Mouse (Mus musculus): ENCODE results near the gene Tmem242. TPM values are rescaled to one million over a fixed set of nuclear protein-coding genes. Genes with fewer than 3 reads are reported as not detected.

The Tmem242 gene
- total RNA-seq, 2 experiments from 2014 or later = 129 to 137 TPM

DNA sequence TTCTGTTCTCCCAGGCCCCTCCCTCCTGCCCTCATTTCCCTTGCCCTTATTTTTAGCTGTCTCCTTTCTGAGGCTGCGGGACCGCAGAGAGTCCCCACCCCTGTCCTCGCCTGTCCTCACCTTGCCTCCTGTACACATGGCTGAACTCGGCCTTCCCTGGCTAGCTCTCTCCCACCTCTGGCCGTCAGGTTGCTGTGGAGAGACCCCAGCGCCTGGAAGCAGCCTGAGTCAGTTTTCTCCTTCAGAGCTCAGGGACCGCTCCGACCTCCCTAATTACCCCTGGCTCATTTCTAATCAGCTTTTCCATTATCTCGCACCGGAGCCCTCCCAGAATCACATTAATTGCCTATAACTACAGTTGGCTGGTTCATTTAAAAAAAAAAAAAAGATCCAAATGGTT is 49.4 kb downstream of the Tmem242 start:
- no peak for DNase-seq
- intact Hi-C loops (cut with DNase I) = no loop called here

DNA sequence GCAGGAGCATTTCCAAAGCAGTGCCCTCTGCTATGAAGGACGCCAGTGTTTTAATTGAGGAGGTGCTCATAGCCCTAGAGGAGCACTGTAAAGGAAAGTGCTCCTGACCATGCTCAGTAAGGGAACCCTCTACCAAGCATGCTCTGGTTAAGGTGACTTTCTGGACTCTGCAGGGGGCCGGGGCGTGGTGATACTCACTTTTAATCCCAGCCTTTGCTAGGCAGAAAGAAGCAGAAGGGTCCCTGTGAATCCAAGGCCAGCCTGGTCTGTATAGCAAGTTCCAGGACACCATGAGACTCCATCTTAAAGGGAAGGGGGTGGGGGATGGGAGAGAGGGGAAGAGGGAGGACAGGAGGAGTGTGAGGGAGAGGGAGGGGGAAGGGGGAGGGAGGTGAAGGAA is 51.7 kb downstream of the Tmem242 start:
- no peak for DNase-seq
- intact Hi-C loops (cut with DNase I) = no loop called here

DNA sequence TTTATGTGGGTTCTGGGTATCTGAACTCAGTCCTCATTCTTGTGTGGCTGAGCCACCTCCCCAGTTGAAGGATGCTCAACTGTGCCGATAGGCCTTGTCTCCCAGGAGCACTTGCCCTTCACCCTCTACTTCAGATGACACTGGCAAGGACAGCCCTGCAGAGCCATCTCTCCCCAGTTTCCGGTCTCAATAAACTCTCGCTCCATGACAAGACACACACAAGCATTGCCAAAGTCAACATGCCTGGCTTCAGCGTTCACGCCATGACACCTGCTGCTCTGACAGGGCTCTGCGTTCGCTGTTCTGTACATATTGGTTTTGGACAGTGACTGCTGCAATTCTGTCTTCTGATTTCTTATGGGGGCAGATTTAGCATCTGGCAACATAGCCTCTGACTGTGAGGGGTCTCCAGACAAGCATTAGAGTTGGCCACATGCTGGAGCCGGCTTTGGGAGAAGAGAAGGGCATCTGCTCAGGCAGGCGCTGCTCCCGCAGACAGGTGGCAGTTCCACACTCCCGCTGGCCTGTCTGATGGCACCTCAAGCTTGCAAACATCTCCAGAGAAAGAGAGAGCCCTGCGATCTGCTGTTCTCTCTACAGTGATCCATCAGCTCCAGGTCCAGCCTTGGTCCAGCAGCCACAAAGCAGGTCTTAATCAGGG is 53.0 kb downstream of the Tmem242 start:
- intact Hi-C loops (cut with DNase I) = no loop called here
- DNase-seq = no peak

DNA sequence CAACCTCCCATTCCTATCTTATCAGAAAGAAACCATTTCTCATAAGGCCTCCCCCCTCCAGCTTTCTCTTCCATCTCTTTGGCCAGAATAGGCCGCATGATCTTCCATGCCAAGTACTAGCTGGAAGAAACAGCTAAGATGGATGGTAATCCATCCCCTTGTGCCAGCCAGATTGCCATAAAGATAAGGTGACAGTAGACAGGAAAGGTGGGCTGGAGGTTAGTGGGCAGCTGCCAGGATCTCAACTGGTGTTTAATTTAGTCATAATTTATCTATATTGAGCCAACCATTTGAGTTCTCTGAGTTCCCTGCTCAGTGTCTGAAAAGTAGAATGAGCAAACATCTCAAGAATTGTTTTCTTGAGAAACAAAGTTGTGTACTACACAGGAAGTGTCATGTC is 54.4 kb downstream of the Tmem242 start:
- DNase-seq = no peak
- intact Hi-C loops (cut with DNase I) = no loop called here

DNA sequence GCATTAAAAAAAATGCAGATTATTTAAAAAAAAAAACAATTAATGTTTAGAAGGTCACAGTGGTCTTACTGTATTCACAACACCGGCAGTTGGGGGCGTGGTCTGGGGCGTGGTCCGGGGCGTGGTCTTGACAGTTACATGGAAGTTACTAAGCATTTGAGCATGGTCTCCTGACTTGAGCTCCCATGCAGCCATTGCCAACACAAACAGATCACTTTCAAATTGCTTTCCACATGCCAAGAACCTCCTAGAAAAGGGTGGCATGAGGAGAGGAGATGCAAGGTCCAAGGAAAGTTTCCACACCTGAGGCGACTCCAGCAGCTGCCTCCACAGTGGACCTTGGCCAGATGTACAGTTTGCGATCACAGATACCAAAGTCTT is 62.1 kb downstream of the Tmem242 start:
- DNase-seq = peak in 1 of 2 experiments; percentile 18
- intact Hi-C loops (cut with DNase I) = no loop called here

DNA sequence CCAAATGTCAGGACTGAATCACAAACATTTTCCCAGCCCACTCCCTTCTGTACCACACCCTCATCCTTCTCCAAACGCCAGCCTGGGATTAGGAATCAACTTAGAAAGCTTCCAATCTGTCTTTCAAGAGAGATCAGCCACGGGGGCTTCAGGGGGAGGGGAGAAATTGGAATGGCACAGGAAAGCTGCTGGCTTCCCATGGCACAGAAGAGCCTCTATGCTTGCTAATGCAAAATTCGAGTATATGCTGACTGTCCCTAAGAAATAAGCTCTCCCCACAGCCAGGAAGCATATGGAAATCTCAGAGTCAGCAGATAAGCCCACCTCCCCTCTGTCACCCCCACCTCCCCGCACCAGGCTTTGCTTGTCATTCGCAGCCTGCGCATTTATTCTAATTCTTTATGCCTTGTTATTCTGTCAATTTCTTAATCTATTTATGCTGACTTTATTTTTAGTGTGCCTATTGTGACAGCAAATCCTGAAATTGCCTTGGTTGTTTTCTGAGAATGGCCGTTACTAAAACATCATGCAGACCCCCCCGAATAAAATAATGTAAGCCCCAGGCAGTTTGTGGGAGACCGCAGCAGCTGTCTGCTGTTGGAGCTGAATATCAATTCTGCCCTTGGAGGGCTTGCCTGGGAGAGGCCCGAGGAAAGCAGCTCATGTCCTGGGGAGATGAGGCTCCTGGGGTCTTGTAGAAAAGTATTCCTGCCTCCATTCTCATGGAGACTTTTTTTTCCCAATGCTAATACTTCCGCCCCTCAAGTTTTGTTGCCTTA is 62.7 kb downstream of the Tmem242 start:
- no peak for DNase-seq
- intact Hi-C loops (cut with DNase I) = no loop called here

DNA sequence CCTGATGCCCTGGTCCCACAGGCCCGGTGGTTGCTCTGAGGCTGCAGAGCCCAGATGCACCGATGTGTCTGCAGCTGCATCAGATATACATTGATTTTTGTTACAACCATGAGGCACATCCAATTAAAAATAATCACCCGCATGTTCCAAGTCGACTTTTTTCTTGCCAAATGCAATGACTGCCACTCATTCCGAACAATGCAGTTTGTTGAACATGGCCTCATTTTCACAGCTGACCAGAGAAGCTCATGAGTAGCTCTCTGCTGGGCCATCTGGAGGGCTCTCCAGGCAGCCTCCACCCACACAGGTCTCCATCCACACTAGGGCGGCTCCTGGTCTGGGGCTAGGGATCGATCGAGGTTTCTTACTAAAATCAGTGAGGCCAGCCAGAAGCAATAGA is 67.1 kb downstream of the Tmem242 start:
- no peak for DNase-seq
- intact Hi-C loops (cut with DNase I) = no loop called here

DNA sequence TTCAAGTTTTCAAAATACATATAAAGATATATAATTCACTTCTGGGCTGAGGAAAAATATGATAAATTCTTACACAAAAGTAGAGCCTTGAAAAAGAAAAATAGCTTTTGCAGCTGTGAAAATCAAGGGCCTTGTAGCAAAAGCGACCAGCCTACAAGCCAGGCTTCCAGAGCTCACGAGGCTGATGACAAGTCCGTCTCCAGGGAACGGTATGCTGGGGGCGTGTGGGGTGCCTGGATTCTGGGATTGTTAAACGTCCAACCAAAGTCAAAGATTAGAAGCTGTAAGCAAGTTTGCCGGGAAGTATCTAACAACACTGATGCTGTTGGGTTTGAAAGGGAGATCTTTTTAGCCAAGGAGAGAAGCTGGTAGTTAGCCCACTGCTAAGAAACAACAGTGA is 68.5 kb downstream of the Tmem242 start:
- intact Hi-C loops (cut with DNase I) = no loop called here
- DNase-seq = peak; percentile 11 to 27

DNA sequence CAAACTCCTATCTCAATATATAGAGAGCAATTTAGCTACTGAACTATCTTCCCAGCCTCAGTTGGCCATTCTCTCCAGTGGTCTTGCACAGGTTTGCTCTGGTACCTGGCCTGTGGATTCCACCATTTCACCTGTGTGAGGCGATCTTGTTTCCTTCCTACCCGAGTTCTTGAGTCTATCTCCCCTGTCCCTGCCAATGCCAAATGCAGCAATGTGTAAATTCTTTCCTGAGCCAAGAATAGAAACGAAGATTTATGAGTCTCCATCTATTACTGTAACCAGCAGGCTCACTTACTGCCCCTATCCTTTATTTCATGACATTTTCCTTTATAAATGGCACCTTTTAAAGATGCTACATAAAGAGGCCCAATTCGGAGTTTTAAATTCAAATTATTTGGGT is 69.0 kb downstream of the Tmem242 start:
- intact Hi-C loops (cut with DNase I) = no loop called here
- no peak for DNase-seq

DNA sequence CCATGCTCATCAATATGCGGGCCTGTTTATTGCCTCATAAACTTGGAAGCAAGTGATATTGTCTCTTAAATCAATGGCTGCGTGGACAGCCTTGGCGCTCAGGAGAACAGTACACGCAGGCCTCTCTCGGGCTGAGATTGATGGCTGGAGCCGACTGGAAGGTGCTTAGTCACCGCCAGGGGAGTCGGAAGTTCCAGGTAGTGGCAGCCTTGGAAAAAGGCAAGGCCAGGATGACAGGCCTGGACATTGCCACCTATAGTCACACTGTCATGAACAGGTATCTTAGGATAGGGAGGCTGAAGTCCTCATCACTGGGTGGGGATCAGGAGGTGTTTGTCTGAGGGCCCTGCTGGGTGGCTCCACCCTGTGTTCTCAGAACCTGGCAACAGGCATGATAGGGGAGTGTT is 74.1 kb downstream of the Tmem242 start:
- no peak for DNase-seq
- intact Hi-C loops (cut with DNase I) = no loop called here

Small RNA genes within 50 kb of the gene (microRNA-seq; reads per million reads assigned to microRNA genes)
- gene Gm22475 = 0 reads per million in 2 experiments

Other genes with a start within 250 kb of the Tmem242 start
- under 1 TPM; 0.38 to 0.73 TPM for gene Ldhal6b, start 21.5 kb downstream of the Tmem242 start, total RNA-seq (2021)
- gene Zdhhc14, start 52.3 kb upstream of the Tmem242 start, total RNA-seq (2021) = 1 to 10 TPM; 4.1 to 4.4 TPM